Mouse (Mus musculus) ES-Bruce4 (cell line): ENCODE measurements around the gene Mmp3. TPM values are rescaled to one million over a fixed set of nuclear protein-coding genes. Genes with fewer than 3 reads are reported as not detected.
"Not testable (repeated sequence)": the region's sequence is repeated elsewhere in the genome, so short reads cannot be mapped to it uniquely, and the experiment has no call there.

Experiments
- H3K27ac ChIP-seq: 2 replicates; pipeline ENCODE4 v1.5.1; 2012; ENCODE audit warnings: low read length, inconsistent platforms; ENCODE audit not compliant: insufficient read depth
- H3K27me3 ChIP-seq: 2 replicates; pipeline ENCODE4 v1.6.1; 2012; ENCODE audit warnings: mild to moderate bottlenecking, low read length, inconsistent platforms; ENCODE audit not compliant: control insufficient read depth, poor library complexity, insufficient read depth, severe bottlenecking
- H3K36me3 ChIP-seq: 2 replicates; pipeline ENCODE4 v1.6.1; 2012; ENCODE audit warnings: inconsistent platforms, mild to moderate bottlenecking, low read length, moderate library complexity; ENCODE audit not compliant: control insufficient read depth, poor library complexity, insufficient read depth, severe bottlenecking
- H3K4me1 ChIP-seq: one replicate; pipeline ENCODE4 v1.8.1; 2011; ENCODE audit warnings: low read length; ENCODE audit not compliant: control insufficient read depth, insufficient read depth
- H3K4me3 ChIP-seq: 2 replicates; pipeline ENCODE4 v1.5.1; 2011; ENCODE audit warnings: low read depth, mild to moderate bottlenecking, low read length
- H3K9ac ChIP-seq: 2 replicates; pipeline ENCODE4 v1.6.1; 2012; ENCODE audit warnings: low read depth, mild to moderate bottlenecking, inconsistent platforms; ENCODE audit not compliant: poor library complexity, severe bottlenecking
- H3K9me3 ChIP-seq: replicated peaks from 2 replicates; pipeline ENCODE4 v1.6.1; 2012; ENCODE audit warnings: mild to moderate bottlenecking, low read length, inconsistent platforms; ENCODE audit not compliant: control insufficient read depth, poor library complexity, insufficient read depth, severe bottlenecking
- CTCF ChIP-seq: IDR thresholded peaks from one replicate; pipeline ENCODE4 v1.8.1; 2011; ENCODE audit warnings: low read depth, low read length
- EP300 ChIP-seq: IDR thresholded peaks from 2 replicates; pipeline ENCODE4 v1.6.1; 2011; ENCODE audit warnings: low read depth, low read length; ENCODE audit not compliant: insufficient read depth
- POLR2A ChIP-seq: IDR thresholded peaks from one replicate; pipeline ENCODE4 v1.8.1; 2011; ENCODE audit warnings: low read length; ENCODE audit not compliant: insufficient read depth
- polyA plus RNA-seq: library from polyadenylated mRNA; stranded (reverse); fragments of >200 nt; gene quantifications from 2 replicates; pipeline ENCODE4 v1.2.4, GENCODE M21; 2011; ENCODE audit warnings: low read depth; ENCODE audit not compliant: missing spikeins, insufficient read depth, insufficient read length

The Mmp3 gene
- 2.3 and 3.9 TPM in 2 replicates for polyA plus RNA-seq

DNA sequence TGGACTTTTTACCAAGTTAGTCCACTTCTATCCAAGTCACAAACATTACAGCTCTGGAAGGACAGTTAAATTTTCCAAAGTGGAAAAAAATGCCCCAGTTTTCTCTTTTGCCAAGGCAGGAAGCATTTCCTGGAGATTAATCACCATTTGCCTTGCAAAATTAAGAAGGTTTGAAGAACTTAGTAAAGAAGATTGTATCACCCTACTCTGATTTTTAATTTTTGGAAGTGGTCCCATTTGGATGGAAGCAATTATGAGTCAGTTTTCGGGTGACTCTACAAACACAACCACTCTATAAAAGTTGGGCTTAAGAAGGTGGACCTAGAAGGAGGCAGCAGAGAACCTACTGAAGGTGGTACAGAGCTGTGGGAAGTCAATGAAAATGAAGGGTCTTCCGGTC is at the start of gene Mmp3:
TSS of gene Mmp3 (plus strand) at position 301 of the 400 bp plus-strand sequence.
- Histone ChIP-seq H3K4me3 (no peak within 1 kb of the TSS), H3K4me1 (no peaks in the 10 kb centered on the region), H3K36me3 (no peaks in the 10 kb centered on the region), H3K27ac (no peak within 1 kb of the TSS), H3K27me3 (no peaks in the 10 kb centered on the region), H3K9ac (no peak within 1 kb of the TSS), H3K9me3 (no peaks in the 10 kb centered on the region)
- no peak for TF ChIP-seq POLR2A

GRCm38 (mm10) chr9:7396556-7396955 is 49.1 kb upstream of the Mmp3 start:
- H3K9ac ChIP-seq, H3K9me3 ChIP-seq: not testable (repeated sequence)

GRCm38 (mm10) chr9:7453302-7453701 is 7.7 kb downstream of the Mmp3 start:
- H3K27ac ChIP-seq: no peak overlapping the region
- H3K4me1 ChIP-seq: no peaks in the 10 kb centered on the region
- H3K36me3 ChIP-seq: no peaks in the 10 kb centered on the region
- TF ChIP-seq EP300 (no peak), CTCF (no peak), POLR2A (no peak)
- no peaks in the 10 kb centered on the region for H3K27me3 ChIP-seq
- H3K9ac ChIP-seq: no peak overlapping the region
- H3K4me3 ChIP-seq: no peak overlapping the region
- no peaks in the 10 kb centered on the region for H3K9me3 ChIP-seq

More at GRCm38 (mm10) chr9:7396556-7396955, 49.1 kb upstream of the Mmp3 start:
- not testable (repeated sequence) for H3K4me3 ChIP-seq, H3K4me1 ChIP-seq, H3K36me3 ChIP-seq, H3K27me3 ChIP-seq, H3K27ac ChIP-seq

- Histone ChIP-seq H3K36me3 (no peaks in the 10 kb centered on the region), H3K27me3 (no peaks in the 10 kb centered on the region), H3K9me3 (no peaks in the 10 kb centered on the region), H3K4me3 (no peak overlapping the region), H3K4me1 (no peaks in the 10 kb centered on the region), H3K27ac (no peak overlapping the region), H3K9ac (no peak overlapping the region)
- no peak for TF ChIP-seq CTCF
- no peak for TF ChIP-seq EP300
- no peak for TF ChIP-seq POLR2A
Measured at GRCm38 (mm10) chr9:7470262-7470661, 24.6 kb downstream of the Mmp3 start.

DNA sequence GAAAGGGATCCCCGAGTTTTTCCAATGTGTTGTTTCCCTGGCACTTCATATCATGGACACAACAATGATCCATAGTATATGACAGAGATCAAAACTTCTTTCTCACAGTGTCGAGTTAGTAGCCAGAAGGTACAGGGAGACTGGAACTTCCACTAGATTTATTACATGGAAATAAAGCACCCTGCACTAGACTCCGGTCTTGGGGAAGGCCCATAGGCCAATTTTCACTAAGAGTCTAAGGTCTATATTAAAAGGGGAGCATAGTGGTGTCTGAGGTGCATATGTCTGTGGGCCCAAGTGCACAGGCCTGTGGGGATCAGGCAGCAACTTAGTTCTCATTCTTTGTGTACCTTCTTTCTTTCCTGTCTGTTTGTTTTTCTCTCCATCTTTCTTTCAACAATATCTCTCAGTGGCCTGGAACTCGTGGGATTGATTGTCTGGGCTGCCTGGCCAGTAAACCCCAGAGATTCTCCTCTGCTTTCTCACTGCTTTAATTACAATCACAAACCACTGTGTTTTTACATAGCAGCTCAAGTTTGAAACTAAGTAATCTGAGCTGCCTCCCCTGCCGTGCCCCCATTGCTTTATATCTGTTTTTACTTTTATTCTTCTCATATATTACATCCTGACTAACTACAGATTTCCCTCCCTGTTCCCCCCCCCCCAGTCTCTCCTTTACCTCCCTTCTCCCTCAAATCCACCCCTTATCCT is 38.2 kb downstream of the Mmp3 start:
- Histone ChIP-seq H3K4me1 (no peaks in the 10 kb centered on the region), H3K36me3 (no peaks in the 10 kb centered on the region), H3K27me3 (no peaks in the 10 kb centered on the region), H3K27ac (no peak overlapping the region), H3K9me3 (no peaks in the 10 kb centered on the region), H3K9ac (no peak overlapping the region), H3K4me3 (no peak overlapping the region)
- no peak for TF ChIP-seq POLR2A
- TF ChIP-seq EP300: no peak
- TF ChIP-seq CTCF: no peak

DNA sequence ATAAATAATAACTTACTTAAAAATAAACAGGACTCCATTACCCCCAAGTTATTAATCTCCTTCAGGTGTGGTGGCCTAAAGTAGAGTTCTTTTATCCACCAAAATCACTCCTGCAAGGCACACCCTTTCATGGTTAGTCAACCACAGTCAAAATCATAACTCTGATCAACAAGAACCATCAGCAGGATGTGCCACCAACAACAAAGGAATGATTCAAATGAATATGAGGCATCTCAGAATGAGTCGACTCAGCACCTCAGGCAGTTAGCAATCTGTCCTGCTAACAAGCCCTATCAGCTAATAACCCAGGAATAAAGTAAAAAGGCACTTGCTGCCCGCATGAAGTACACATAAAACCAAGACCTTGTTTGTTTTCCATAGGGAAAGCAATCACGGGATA is 55.5 kb downstream of the Mmp3 start:
- TF ChIP-seq EP300: no peak
- TF ChIP-seq POLR2A: no peak
- no peak for TF ChIP-seq CTCF
- Histone ChIP-seq H3K9me3 (0 out of 2 replicates have a peak, but pooled peaks cover 3% of the 10 kb centered on the region), H3K4me1 (no peaks in the 10 kb centered on the region), H3K4me3 (no peak overlapping the region), H3K36me3 (no peaks in the 10 kb centered on the region), H3K9ac (no peak overlapping the region), H3K27ac (no peak overlapping the region), H3K27me3 (no peaks in the 10 kb centered on the region)
